Mouse (Mus musculus) intestine, embryonic 16.5 days (tissue): ENCODE data around the gene Cdh4. TPM values are rescaled to one million over a fixed set of nuclear protein-coding genes. Genes with fewer than 3 reads are reported as not detected.

Source experiments
- ATAC-seq: fragments of 200-750 bp; cut with Nextera tagmentation; 2 replicates; pipeline ENCODE4 v1.8.0; 2017; ENCODE audit warnings: moderate TSS enrichment, moderate library complexity
- H3K27ac ChIP-seq: fragments of 300-500 bp; sonication (generic); 2 replicates; pipeline ENCODE4 v1.5.1; 2014; ENCODE audit warnings: mild to moderate bottlenecking, low read length
- H3K27me3 ChIP-seq: fragments of 300-500 bp; sonication (generic); replicated peaks from 2 replicates; pipeline ENCODE4 v1.6.1; 2014; ENCODE audit warnings: low read length, control low read depth, mixed read lengths; ENCODE audit not compliant: control insufficient read depth, insufficient read depth
- H3K36me3 ChIP-seq: fragments of 300-500 bp; sonication (generic); 2 replicates; pipeline ENCODE4 v1.6.1; 2014; ENCODE audit warnings: low read length, control low read depth; ENCODE audit not compliant: control insufficient read depth, insufficient read depth
- H3K4me1 ChIP-seq: fragments of 300-500 bp; sonication (generic); 2 replicates; pipeline ENCODE4 v1.6.1; 2014; ENCODE audit warnings: low read length, control low read depth, mixed read lengths; ENCODE audit not compliant: control insufficient read depth, insufficient read depth
- H3K4me2 ChIP-seq: fragments of 300-500 bp; sonication (generic); 2 replicates; pipeline ENCODE4 v1.6.1; 2014; ENCODE audit warnings: low read depth, low read length, control low read depth
- H3K4me3 ChIP-seq: fragments of 300-500 bp; sonication (generic); 2 replicates; pipeline ENCODE4 v1.5.1; 2014; ENCODE audit warnings: mild to moderate bottlenecking, low read length
- H3K9ac ChIP-seq: fragments of 300-500 bp; sonication (generic); 2 replicates; pipeline ENCODE4 v1.6.1; 2014; ENCODE audit warnings: low read depth, low read length
- H3K9me3 ChIP-seq: fragments of 300-500 bp; sonication (generic); 2 replicates; pipeline ENCODE4 v1.6.1; 2016; ENCODE audit warnings: low read length, control low read depth; ENCODE audit not compliant: control insufficient read depth
- WGBS: fragments of 180-500 bp; shearing (Covaris S2); extraction: QIAGEN DNeasy Blood & Tissue Kit; methylation state at CpG from one replicate; pipeline ENCODE4 v1.1.7; 2014; 5-methylcytosine and 5-hydroxymethylcytosine counted together
- polyA plus RNA-seq: library from polyadenylated mRNA; unstranded; fragments of >200 nt; fragmentation: Nextera tagmentation; extraction: Ambion mirVana; gene quantifications from 2 replicates; pipeline ENCODE4 v1.2.1, GENCODE M21; 2015

The Cdh4 gene
- polyA plus RNA-seq, 1 experiment from 2014 or later = 2.2 TPM

DNA sequence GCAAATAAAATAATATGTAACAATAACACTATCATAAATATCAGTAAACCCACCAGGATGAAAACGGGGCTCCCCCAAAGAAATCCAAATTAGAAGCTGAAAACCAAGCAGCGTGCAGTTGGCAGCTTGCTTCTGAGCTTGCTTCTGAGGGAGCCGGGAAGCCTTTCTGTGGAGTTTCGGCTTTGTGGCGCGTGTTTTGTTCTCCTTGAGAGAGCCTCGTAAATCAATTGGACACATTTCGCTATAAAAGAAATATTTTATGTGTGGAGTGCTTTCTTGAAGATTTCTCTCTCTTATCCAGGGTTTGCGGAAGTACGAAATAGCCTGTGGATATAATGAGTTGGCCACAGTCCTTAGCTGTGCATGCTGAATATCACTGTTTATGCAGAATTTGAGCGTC is 131.1 kb downstream of the Cdh4 start:
- no peak for ATAC-seq

GRCm38 (mm10) chr2:179573786-179574185 is 131.6 kb downstream of the Cdh4 start:
- 78% methylated on average over 6 of the region's 6 CpGs for WGBS
- ATAC-seq = no peak
- no peak overlapping the region for H3K9ac ChIP-seq
- H3K27ac ChIP-seq = no peak overlapping the region
- H3K4me2 ChIP-seq = no peak overlapping the region
- H3K9me3 ChIP-seq = no peaks in the 10 kb centered on the region
- no peaks in the 10 kb centered on the region for H3K4me1 ChIP-seq
- no peaks in the 10 kb centered on the region for H3K27me3 ChIP-seq
- no peak overlapping the region for H3K4me3 ChIP-seq
- no peaks in the 10 kb centered on the region for H3K36me3 ChIP-seq

More for the DNA sequence above, 131.1 kb downstream of the Cdh4 start:
- Histone ChIP-seq H3K27ac (no peak overlapping the region), H3K9ac (no peak overlapping the region), H3K36me3 (no peaks in the 10 kb centered on the region), H3K9me3 (no peaks in the 10 kb centered on the region), H3K4me3 (no peak overlapping the region), H3K27me3 (no peaks in the 10 kb centered on the region), H3K4me2 (no peak overlapping the region), H3K4me1 (no peaks in the 10 kb centered on the region)
- WGBS = 55% methylated on average over 11 of the region's 11 CpGs

DNA sequence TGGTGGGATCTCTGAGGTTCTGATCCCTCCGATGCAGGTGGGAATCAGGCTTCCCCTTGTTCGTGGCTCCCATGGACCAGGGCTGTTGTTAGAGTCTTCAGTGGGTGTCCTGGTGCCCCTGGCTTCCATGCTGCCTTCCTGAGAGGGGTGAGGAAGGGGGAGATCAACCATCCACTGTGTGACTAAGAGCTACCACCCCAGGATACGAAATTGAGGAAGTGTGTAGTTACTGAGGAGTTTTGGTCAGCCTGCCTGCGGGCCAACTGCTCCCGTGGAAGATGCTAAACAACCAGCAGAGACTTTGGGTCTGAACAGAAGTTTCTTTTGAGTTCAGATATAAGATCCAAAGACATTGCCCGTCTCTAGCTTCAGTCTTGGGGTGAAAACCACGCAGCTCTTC is 133.4 kb downstream of the Cdh4 start:
- Histone ChIP-seq H3K4me3 (no peak overlapping the region), H3K36me3 (no peaks in the 10 kb centered on the region), H3K9ac (no peak overlapping the region), H3K4me2 (no peak overlapping the region), H3K27me3 (no peaks in the 10 kb centered on the region), H3K27ac (no peak overlapping the region), H3K4me1 (no peaks in the 10 kb centered on the region), H3K9me3 (no peaks in the 10 kb centered on the region)
- no peak for ATAC-seq
- 81% methylated on average over 7 of the region's 7 CpGs for WGBS

GRCm38 (mm10) chr2:179576221-179576620 is 134.0 kb downstream of the Cdh4 start:
- no peak overlapping the region for H3K4me3 ChIP-seq

GRCm38 (mm10) chr2:179578329-179578728 is 136.1 kb downstream of the Cdh4 start:
- H3K4me3 ChIP-seq = no peak overlapping the region
- H3K27me3 ChIP-seq = no peaks in the 10 kb centered on the region
- no peaks in the 10 kb centered on the region for H3K36me3 ChIP-seq
- WGBS = 81% methylated on average over 3 of the region's 3 CpGs
- H3K9me3 ChIP-seq = no peaks in the 10 kb centered on the region
- H3K9ac ChIP-seq = no peak overlapping the region
- no peak overlapping the region for H3K27ac ChIP-seq
- H3K4me2 ChIP-seq = no peak overlapping the region
- no peak for ATAC-seq
- no peaks in the 10 kb centered on the region for H3K4me1 ChIP-seq

More at GRCm38 (mm10) chr2:179576221-179576620, 134.0 kb downstream of the Cdh4 start:
- Histone ChIP-seq H3K9ac (no peak overlapping the region), H3K9me3 (no peaks in the 10 kb centered on the region), H3K4me2 (no peak overlapping the region), H3K4me1 (no peaks in the 10 kb centered on the region), H3K27ac (no peak overlapping the region), H3K27me3 (no peaks in the 10 kb centered on the region), H3K36me3 (no peaks in the 10 kb centered on the region)
- WGBS = 33% methylated on average over 1 of the region's 1 CpGs
- no peak for ATAC-seq

GRCm38 (mm10) chr2:179578842-179579241 is 136.6 kb downstream of the Cdh4 start:
- H3K9me3 ChIP-seq = no peaks in the 10 kb centered on the region
- H3K4me1 ChIP-seq = no peaks in the 10 kb centered on the region
- no peak for ATAC-seq
- H3K4me3 ChIP-seq = no peak overlapping the region
- H3K4me2 ChIP-seq = no peak overlapping the region
- no peak overlapping the region for H3K27ac ChIP-seq
- H3K27me3 ChIP-seq = no peaks in the 10 kb centered on the region
- H3K36me3 ChIP-seq = no peaks in the 10 kb centered on the region
- H3K9ac ChIP-seq = no peak overlapping the region
- 71% methylated on average over 11 of the region's 11 CpGs for WGBS

DNA sequence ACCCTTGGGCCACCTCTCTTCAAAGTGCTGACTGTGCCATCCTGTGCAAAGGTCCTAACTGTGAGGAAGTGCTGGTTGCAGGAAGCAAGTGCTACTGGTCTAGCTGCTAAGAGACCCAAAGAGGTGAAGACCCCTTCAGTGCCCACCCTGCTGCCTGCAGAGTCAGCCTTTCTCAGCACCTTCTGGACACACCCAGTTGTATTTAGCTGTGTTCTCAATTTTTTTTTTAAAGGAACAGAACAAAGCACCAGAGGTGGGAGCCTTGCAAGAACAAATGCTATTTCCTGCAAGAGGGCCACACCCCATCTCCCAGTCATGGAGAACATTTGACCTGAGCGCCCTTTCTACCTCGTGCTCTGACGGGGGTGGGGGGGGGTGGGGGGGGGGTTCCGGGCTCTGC is 138.2 kb downstream of the Cdh4 start:
- no peak overlapping the region for H3K4me3 ChIP-seq
- no peaks in the 10 kb centered on the region for H3K27me3 ChIP-seq
- H3K9me3 ChIP-seq = no peaks in the 10 kb centered on the region
- H3K27ac ChIP-seq = no peak overlapping the region
- WGBS = 69% methylated on average over 4 of the region's 4 CpGs
- no peaks in the 10 kb centered on the region for H3K4me1 ChIP-seq
- no peak overlapping the region for H3K4me2 ChIP-seq
- ATAC-seq = no peak
- H3K9ac ChIP-seq = no peak overlapping the region
- no peaks in the 10 kb centered on the region for H3K36me3 ChIP-seq

GRCm38 (mm10) chr2:179581058-179581457 is 138.8 kb downstream of the Cdh4 start:
- H3K27me3 ChIP-seq = no peaks in the 10 kb centered on the region
- no peak for ATAC-seq

GRCm38 (mm10) chr2:179582966-179583365 is 140.7 kb downstream of the Cdh4 start:
- Histone ChIP-seq H3K4me3 (no peak overlapping the region), H3K4me2 (no peak overlapping the region), H3K27ac (no peak overlapping the region), H3K4me1 (no peaks in the 10 kb centered on the region), H3K36me3 (no peaks in the 10 kb centered on the region), H3K9me3 (no peaks in the 10 kb centered on the region), H3K27me3 (no peaks in the 10 kb centered on the region), H3K9ac (no peak overlapping the region)
- no peak for ATAC-seq
- whole genome bisulfite sequencing = 78% methylated on average over 16 of the region's 16 CpGs

More at GRCm38 (mm10) chr2:179581058-179581457, 138.8 kb downstream of the Cdh4 start:
- no peaks in the 10 kb centered on the region for H3K4me1 ChIP-seq
- H3K9ac ChIP-seq = no peak overlapping the region
- H3K27ac ChIP-seq = no peak overlapping the region
- H3K9me3 ChIP-seq = no peaks in the 10 kb centered on the region
- H3K36me3 ChIP-seq = no peaks in the 10 kb centered on the region
- WGBS = 74% methylated on average over 5 of the region's 5 CpGs
- no peak overlapping the region for H3K4me2 ChIP-seq
- H3K4me3 ChIP-seq = no peak overlapping the region

DNA sequence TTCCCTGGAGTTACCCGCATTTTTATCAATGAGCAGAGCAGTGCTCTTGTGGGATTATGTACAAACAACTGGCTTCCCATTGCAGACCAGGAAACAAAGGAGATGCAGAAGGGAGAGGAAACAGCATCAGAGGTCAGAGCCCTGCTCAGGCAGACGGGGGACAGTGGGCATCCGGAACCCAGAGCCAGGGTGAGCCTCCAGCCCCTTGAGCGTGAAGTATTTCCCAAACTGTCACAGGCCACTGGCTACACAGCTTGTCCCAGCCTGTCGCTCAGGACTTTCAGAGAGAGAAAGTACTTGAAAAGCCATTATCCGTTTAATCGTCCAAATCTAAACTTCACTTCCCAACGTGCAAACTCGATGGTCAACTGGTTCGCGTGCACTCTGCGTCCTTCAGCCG is 142.4 kb downstream of the Cdh4 start:
- Histone ChIP-seq H3K36me3 (no peaks in the 10 kb centered on the region), H3K4me1 (no peaks in the 10 kb centered on the region), H3K4me2 (no peak overlapping the region), H3K4me3 (no peak overlapping the region), H3K9me3 (no peaks in the 10 kb centered on the region), H3K27ac (no peak overlapping the region), H3K9ac (no peak overlapping the region), H3K27me3 (no peaks in the 10 kb centered on the region)
- WGBS = 64% methylated on average over 13 of the region's 13 CpGs
- ATAC-seq = no peak
